Mouse (Mus musculus) intestine, postnatal 0 days (tissue): Measurements from ENCODE around the gene Prkca. TPM values are rescaled to one million over a fixed set of nuclear protein-coding genes. Genes with fewer than 3 reads are reported as not detected.

Experiments
- ATAC-seq: fragments of 200-750 bp; cut with Nextera tagmentation; 2 replicates; pipeline ENCODE4 v1.8.0; 2017; ENCODE audit warnings: mild to moderate bottlenecking, moderate TSS enrichment, moderate library complexity
- H3K27ac ChIP-seq: fragments of 300-500 bp; sonication (generic); 2 replicates; pipeline ENCODE4 v1.5.1; 2014; ENCODE audit warnings: mild to moderate bottlenecking, low read depth, low read length, moderate library complexity
- H3K27me3 ChIP-seq: fragments of 300-500 bp; sonication (generic); replicated peaks from 2 replicates; pipeline ENCODE4 v1.6.1; 2014; ENCODE audit warnings: low read length, mixed read lengths; ENCODE audit not compliant: control insufficient read depth, insufficient read depth
- H3K36me3 ChIP-seq: fragments of 300-500 bp; sonication (generic); 2 replicates; pipeline ENCODE4 v1.6.1; 2014; ENCODE audit warnings: mild to moderate bottlenecking, moderate library complexity; ENCODE audit not compliant: control insufficient read depth, insufficient read depth
- H3K4me1 ChIP-seq: fragments of 300-500 bp; sonication (generic); replicated peaks from 2 replicates; pipeline ENCODE4 v1.6.1; 2014; ENCODE audit warnings: antibody characterized with exemption, low read length, mixed read lengths; ENCODE audit not compliant: control insufficient read depth, insufficient read depth
- H3K4me2 ChIP-seq: fragments of 300-500 bp; sonication (generic); replicated peaks from 2 replicates; pipeline ENCODE4 v1.6.1; 2014; ENCODE audit warnings: low read depth, mild to moderate bottlenecking, moderate library complexity
- H3K4me3 ChIP-seq: fragments of 300-500 bp; sonication (generic); 2 replicates; pipeline ENCODE4 v1.5.1; 2014; ENCODE audit warnings: low read depth, low read length
- H3K9ac ChIP-seq: fragments of 300-500 bp; sonication (generic); 2 replicates; pipeline ENCODE4 v1.6.1; 2014; ENCODE audit warnings: mild to moderate bottlenecking, low read depth, low read length
- H3K9me3 ChIP-seq: fragments of 300-500 bp; sonication (generic); 2 replicates; pipeline ENCODE4 v1.6.1; 2016; ENCODE audit warnings: mixed run types; ENCODE audit not compliant: control insufficient read depth
- CTCF ChIP-seq: sonication (generic); IDR thresholded peaks from 2 replicates; pipeline ENCODE4 v1.5.1; 2016; ENCODE audit warnings: low read depth, mild to moderate bottlenecking, control low read depth, antibody characterized with exemption, moderate library complexity
- WGBS: fragments of 180-500 bp; shearing (Covaris S2); extraction: QIAGEN DNeasy Blood & Tissue Kit; methylation state at CpG from one replicate; pipeline ENCODE4 v1.1.7; 2014; 5-methylcytosine and 5-hydroxymethylcytosine counted together
- polyA plus RNA-seq: library from polyadenylated mRNA; unstranded; fragments of >200 nt; fragmentation: Nextera tagmentation; extraction: Ambion mirVana; gene quantifications from 2 replicates; pipeline ENCODE4 v1.2.1, GENCODE M21; 2015

The Prkca gene
- polyA plus RNA-seq, 1 experiment from 2014 or later, result 14.5 TPM

- no peaks in the 10 kb centered on the region; the same call in 1 of the 2 replicates for H3K4me1 ChIP-seq
- H3K36me3 ChIP-seq, result no peaks in the 10 kb centered on the region
- ATAC-seq, result no peak
- no peak overlapping the region for H3K9ac ChIP-seq
- H3K4me3 ChIP-seq, result no peak overlapping the region
- WGBS, result 80% methylated on average over 3 of the region's 3 CpGs
- no peak overlapping the region for H3K4me2 ChIP-seq
- H3K27ac ChIP-seq, result no peak overlapping the region
- no peaks in the 10 kb centered on the region for H3K27me3 ChIP-seq
- TF ChIP-seq CTCF, result no peak
- no peaks in the 10 kb centered on the region for H3K9me3 ChIP-seq
Observed at GRCm38 (mm10) chr11:108020889-108021288, 322.8 kb downstream of the Prkca start.

- Histone ChIP-seq H3K4me3 (no peak overlapping the region), H3K9ac (no peak overlapping the region), H3K27me3 (no peaks in the 10 kb centered on the region), H3K4me2 (no peak overlapping the region), H3K27ac (no peak overlapping the region), H3K36me3 (peaks cover 11% of the 10 kb centered on the region), H3K4me1 (no peaks in the 10 kb centered on the region), H3K9me3 (no peaks in the 10 kb centered on the region)
- 44% methylated on average over 5 of the region's 5 CpGs for WGBS
- ATAC-seq, result no peak
- TF ChIP-seq CTCF, result no peak
Observed at GRCm38 (mm10) chr11:108015284-108015683, 328.4 kb downstream of the Prkca start.

GRCm38 (mm10) chr11:108013390-108013789 is 330.3 kb downstream of the Prkca start:
- H3K9ac ChIP-seq, result no peak overlapping the region
- H3K27ac ChIP-seq, result no peak overlapping the region; the same call in 1 of the 2 replicates
- WGBS, result 75% methylated on average over 5 of the region's 5 CpGs
- no peak for ATAC-seq
- H3K36me3 ChIP-seq, result peaks cover 15% of the 10 kb centered on the region
- no peaks in the 10 kb centered on the region for H3K4me1 ChIP-seq
- no peaks in the 10 kb centered on the region for H3K27me3 ChIP-seq
- H3K4me2 ChIP-seq, result no peak overlapping the region
- no peak for TF ChIP-seq CTCF
- H3K4me3 ChIP-seq, result no peak overlapping the region
- no peaks in the 10 kb centered on the region for H3K9me3 ChIP-seq

- Histone ChIP-seq H3K36me3 (peaks cover 21% of the 10 kb centered on the region), H3K9ac (no peak overlapping the region), H3K4me1 (no peaks in the 10 kb centered on the region), H3K9me3 (no peaks in the 10 kb centered on the region), H3K4me2 (no peak overlapping the region), H3K27ac (no peak overlapping the region), H3K27me3 (no peaks in the 10 kb centered on the region), H3K4me3 (no peak overlapping the region)
- WGBS, result 74% methylated on average over 4 of the region's 4 CpGs
- no peak for ATAC-seq
- peak; percentile 68 for TF ChIP-seq CTCF
Observed at GRCm38 (mm10) chr11:108010465-108010864, 333.3 kb downstream of the Prkca start.

GRCm38 (mm10) chr11:107998891-107999290 is 344.8 kb downstream of the Prkca start:
- no peak for ATAC-seq
- H3K27me3 ChIP-seq, result no peaks in the 10 kb centered on the region
- no peak overlapping the region for H3K4me2 ChIP-seq
- H3K4me1 ChIP-seq, result no peaks in the 10 kb centered on the region
- H3K9ac ChIP-seq, result no peak overlapping the region
- H3K4me3 ChIP-seq, result no peak overlapping the region
- H3K9me3 ChIP-seq, result no peaks in the 10 kb centered on the region
- peaks cover 12% of the 10 kb centered on the region; the same call in 1 of the 2 replicates for H3K36me3 ChIP-seq
- no peak overlapping the region for H3K27ac ChIP-seq
- no peak for TF ChIP-seq CTCF
- 56% methylated on average over 3 of the region's 3 CpGs for WGBS

GRCm38 (mm10) chr11:107996896-107997670 is 346.6 kb downstream of the Prkca start:
- Histone ChIP-seq H3K4me3 (no peak overlapping the region), H3K4me1 (no peaks in the 10 kb centered on the region), H3K36me3 (peaks cover 20% of the 10 kb centered on the region; the same call in 1 of the 2 replicates), H3K27me3 (no peaks in the 10 kb centered on the region), H3K9ac (no peak overlapping the region), H3K9me3 (no peaks in the 10 kb centered on the region), H3K4me2 (no peak overlapping the region), H3K27ac (no peak overlapping the region)
- ATAC-seq, result no peak
- no peak for TF ChIP-seq CTCF
- 82% methylated on average over 11 of the region's 11 CpGs for WGBS
